Mouse (Mus musculus) T-helper 1 cell (primary cell): ENCODE data around the gene Zfp526.

Experiments
- in situ Hi-C: fragments of 300-600 bp; cut with MboI, MseI; formaldehyde crosslinking; loops from one replicate; pipeline ENCODE4 v1.15.1; 2025; ENCODE audit warnings: high pct_unique_total_duplicates

Gene Zfp526

DNA sequence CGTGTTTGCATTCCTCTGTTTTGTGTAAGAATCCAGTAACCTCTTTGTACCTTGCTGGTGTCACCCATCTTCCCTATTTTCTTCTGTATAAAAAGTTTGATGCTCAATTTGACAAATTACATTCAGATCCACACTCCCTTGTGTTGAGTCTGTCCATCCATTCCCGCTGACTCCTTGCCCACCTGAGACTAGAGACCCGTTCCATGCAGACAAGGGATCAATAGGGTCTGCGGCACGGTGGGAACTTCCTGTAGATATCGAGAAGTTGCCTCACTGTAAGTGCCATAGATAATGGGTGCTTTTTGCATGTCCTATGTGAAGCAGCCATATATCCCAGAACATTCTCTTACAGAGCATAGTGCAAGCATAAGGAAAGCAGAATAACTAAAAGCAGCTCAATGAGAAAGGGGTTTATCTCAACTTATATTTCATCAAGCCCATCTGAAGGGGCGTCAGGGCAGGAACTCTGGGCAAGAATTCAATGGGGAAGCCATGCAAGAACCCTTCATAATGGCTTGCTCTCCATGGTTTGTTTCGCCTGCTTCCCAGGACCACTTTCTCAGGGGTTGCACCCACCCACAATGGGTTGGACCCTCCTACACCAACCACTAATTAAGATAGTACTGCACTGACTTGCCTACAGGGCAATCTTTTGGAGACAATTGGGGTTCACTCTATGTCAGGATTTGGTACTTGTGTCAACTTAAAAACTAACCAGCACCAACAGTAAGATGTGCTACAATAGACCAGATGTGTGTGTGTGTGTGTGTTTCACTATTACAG lies 45.1 kb downstream of the Zfp526 start:
- in situ Hi-C loops, result no loop called here

DNA sequence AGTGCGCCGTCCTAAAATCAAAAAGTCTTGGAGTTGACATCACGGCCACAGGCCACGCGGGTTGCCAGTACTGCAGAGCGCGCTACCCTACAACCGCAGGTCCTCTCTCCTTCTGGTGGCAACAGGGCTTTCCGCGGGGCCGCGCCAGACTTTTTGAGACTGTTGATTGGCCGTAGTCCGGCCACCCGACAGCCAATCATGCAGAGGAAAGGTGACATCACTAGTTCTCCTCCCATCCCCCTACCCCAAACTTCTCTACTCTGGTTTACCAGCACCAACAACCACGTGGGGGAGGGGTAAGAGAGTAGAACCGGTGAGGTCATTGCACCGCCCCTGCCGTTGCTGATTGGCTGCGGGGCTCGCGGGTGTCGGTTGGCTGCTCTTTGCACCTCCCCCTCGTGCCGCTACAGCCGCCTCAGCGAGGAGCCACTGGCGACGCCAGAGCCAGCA lies 46.1 kb downstream of the Zfp526 start, which contains the start of gene Cic:
Cic (plus strand) TSS at position 404 of the 450 bp plus-strand sequence.
- in situ Hi-C loops, result no loop called here

DNA sequence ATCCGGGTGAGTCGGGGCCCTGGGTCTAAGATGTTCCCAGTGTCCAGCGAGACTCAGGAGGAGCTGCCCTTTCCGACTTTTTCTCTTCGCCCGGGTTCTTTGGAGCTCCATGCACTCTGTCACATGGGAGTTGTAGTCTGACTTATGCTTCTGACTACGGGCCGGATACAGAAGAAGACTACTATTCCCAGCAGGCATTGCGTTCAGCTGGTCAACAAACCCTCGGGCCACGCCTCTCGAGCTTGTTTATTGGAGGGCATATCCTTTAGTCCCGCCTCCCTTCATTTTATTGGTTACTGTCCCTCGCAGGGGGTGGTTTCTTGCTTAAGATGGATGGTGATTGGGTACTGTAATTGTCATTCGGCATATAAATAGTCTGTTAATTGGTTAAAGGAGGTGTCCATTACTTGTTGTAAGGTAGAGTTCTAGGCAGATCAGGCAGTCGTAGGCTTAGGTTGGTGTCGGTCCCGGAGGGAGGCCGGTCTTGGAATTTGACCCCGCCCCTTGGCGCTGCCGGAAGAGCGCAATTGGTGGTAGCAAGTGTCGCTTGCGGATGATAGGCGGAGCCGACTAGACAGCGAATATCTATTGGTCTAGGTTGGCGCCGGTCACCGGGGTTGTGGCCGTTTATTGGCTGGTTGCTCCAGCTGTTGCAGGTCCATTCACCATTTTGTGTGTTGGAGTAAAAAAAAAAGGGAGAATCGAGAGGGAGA lies 46.7 kb downstream of the Zfp526 start:
- in situ Hi-C loops, result no loop called here

DNA sequence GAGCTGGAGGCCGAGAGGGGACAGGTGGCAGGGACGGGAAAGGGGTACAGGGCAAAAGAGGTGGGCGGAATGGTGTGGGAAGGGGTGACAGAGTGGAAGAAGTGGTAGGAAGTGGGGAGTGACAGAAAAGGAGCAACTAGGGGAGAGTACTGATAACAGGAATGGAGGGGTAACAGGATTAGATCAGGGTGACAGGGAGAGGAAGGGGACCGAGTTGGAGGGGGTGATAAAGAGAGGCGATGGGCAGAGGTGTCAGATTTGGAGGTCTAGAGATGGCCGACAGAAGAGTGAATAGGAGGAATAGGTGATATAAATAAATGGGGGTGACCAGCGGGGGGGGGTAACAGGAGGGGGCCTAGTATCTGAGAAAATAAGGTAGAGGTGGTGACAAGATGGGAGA lies 47.4 kb downstream of the Zfp526 start:
- in situ Hi-C loops, result no loop called here

DNA sequence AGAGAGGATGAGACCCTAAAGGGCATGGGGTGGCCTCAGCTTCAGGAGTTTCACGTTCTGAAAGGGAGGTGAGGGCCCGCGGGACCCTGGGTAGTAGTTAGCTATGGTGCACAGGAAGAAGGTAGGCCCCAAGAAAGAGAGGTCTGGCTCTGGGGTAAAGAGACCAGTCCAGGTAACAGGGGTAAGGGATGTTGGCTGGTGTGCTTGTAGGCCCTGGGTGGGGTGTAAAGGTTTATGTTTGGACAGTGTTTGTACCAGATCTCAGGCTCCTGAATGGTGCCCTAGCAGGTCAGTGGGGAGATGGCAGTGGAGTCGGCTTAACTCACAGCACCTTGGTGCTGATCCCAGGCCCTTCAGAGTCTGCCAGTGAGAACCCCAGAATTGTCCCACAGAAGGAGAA lies 47.8 kb downstream of the Zfp526 start:
- in situ Hi-C loops, result no loop called here

DNA sequence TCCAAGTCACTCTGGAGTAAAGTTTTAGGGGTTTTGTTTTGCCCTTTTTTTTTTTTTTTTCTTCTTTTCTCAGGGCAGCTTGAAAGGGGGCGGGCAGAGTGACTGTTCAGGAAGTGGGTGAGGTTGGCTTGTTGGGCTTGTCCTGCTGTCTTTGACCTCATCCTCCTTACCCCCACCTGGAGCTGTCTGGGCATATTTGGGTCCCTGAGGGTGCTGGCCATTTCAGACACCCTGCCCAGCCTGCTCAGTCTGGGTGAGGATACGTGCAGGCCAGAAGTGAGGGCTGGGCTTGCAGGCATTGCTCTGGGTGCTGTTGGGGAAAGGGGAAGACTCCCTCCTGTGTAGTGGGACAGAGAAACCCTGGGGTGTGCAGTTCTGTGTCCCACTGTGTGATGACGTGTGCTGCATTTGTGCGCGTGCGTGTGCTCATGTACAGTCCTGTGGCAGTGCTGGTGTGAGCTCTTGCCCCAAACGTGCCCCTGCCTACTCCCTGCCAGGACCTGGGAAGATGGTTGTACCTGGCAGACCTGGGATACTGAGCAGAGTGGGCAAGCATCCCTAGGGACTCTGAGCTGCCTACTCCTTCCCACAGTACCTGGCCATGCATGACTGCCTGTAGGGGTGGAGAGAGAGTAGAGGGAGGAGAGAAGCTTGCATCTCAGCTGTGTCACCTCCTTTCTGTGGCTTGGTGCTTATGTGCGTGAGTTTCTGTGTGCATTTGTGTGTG lies 48.5 kb downstream of the Zfp526 start:
- in situ Hi-C loops, result loop anchor here (5.0 kb wide), 1 partner anchor 137 kb away; no protein-coding TSS in a partner anchor

DNA sequence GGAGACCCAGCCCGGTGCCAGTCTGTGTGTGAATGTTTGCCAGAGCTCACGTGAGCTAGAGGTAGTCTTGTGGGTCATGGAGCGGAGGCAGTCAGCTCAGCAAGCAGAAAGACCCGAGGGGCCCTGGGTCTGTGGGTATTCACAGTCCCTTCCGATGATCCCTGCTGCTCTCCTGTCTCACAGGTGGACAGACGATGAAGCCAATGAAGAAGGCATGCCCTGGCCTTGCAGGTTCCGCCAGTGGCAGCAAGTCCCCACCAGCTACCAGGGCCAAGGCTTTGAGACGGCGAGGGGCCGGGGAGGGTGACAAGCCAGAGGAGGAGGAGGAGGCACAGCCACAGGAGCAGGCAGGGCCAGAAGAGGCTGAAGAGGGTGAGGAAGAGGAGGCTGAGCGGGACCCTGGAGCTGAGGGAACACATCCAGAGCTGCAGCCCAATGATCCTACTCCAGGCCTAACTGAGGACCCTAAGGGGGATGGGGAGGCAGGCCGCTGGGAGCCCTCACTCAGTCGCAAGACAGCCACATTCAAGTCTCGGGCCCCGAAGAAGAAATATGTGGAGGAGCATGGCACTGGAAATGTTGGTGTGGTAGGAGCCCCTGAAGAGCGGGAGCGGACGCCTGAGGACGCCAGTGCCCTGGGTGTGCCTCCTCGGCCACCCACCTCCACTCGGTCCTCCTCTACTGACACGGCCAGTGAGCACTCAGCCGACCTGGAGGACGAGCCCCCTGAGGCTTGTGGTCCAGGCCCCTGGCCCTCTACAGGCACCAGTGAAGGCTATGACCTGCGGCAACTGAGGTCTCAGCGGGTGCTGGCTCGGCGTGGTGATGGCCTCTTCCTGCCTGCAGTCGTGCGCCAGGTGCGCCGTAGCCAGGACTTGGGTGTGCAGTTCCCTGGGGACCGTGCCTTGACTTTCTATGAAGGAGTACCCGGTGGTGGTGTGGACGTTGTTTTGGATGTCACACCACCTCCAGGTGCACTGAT lies 49.7 kb downstream of the Zfp526 start:
- in situ Hi-C loops, result loop anchor here (5.0 kb wide), 1 partner anchor 139 kb away; no protein-coding TSS in a partner anchor

DNA sequence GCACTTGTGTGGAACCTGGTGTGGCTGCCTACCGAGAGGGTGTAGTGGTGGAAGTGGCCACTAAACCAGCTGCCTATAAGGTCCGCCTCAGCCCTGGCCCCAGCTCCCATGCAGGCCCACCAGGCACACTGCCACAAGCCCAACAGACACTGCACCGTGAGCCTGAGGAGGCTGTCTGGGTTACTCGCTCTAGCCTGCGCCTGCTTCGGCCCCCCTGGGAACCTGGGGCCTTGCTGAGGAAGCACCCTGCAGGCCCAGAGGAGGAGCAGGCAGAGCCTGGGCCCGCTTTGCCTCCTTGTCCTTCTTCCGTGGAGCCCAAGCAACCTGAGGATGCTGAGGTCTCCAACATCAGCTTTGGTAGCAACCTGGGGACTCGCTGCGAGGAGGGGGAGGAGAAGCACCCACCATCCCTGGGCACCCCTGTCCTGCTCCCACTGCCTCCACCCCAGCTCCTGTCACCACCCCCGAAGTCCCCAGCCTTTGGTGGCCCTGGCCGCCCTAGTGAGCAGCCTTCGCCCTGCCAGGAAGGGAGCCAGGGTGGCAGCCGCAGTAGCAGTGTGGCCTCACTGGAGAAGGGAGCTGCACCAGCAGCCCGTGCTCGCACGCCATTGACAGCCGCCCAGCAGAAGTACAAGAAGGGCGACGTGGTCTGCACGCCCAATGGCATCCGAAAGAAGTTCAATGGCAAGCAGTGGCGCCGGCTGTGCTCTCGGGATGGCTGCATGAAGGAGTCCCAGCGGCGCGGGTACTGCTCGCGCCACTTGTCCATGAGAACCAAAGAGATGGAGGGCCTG lies 50.6 kb downstream of the Zfp526 start:
- in situ Hi-C loops, result loop anchor here (5.0 kb wide), 1 partner anchor 140 kb away; no protein-coding TSS in a partner anchor

DNA sequence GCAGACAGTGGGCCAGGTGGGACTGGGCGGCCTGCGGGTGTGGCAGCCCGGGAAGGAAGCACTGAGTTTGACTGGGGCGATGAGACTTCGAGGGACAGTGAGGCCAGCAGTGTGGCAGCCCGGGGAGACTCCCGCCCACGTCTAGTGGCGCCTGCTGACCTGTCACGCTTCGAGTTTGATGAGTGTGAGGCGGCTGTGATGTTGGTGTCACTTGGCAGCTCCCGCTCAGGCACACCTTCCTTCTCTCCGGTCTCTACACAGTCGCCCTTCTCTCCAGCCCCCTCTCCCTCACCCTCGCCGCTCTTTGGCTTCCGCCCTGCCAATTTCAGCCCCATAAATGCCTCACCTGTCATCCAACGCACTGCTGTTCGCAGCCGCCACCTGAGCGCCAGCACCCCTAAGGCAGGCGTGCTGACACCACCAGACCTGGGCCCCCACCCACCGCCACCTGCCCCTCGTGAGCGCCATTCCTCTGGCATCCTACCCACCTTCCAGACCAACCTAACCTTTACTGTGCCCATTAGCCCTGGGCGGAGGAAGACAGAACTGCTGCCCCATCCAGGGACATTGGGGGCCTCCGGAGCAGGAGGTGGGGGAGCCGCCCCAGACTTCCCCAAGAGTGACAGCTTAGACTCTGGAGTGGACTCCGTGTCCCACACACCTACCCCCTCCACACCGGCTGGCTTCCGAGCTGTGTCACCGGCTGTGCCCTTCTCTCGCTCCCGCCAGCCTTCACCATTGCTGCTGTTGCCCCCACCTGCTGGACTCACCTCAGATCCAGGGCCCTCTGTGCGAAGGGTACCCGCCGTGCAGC lies 51.4 kb downstream of the Zfp526 start:
- in situ Hi-C loops, result loop anchor here (5.0 kb wide), 1 partner anchor 140 kb away; no protein-coding TSS in a partner anchor

DNA sequence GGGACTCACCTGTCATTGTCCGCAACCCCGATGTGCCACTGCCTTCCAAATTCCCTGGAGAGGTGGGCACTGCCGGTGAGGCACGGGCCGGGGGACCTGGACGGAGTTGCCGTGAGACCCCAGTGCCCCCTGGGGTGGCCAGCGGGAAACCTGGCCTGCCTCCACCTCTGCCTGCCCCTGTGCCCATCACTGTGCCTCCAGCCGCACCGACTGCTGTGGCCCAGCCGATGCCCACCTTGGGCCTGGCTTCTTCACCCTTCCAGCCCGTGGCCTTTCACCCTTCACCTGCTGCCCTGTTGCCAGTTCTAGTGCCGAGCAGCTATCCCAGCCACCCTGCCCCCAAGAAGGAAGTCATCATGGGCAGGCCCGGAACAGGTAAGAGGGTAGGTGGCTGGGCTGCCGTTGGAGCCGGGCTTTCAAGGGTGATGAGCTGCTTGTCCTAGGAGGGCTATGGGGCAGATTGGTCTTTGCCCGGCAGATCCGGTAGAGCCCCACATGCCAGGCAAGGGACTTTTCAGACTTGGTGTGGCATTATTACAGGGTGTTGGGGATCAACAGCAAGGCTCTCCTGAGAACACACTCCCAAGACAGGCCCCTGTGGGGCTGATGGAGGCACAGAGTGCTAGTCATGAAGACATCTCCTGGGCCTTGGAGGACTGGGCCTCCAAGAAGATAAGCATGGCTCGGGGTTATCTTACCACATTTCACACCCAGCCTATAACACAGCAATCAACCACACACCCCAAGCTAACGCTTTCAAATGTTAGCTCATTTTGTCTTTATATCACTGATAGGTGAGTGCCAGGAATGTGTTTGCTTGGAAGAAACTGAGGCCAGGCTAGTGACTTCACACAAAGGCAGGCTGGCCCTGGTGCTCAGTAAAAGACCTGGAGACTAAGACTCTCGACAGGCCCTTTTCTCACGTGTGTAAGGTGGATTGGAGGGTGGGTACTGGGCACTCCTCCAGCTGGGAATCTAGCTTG lies 52.3 kb downstream of the Zfp526 start:
- in situ Hi-C loops, result loop anchor here (5.0 kb wide), 1 partner anchor 141 kb away; no protein-coding TSS in a partner anchor

DNA sequence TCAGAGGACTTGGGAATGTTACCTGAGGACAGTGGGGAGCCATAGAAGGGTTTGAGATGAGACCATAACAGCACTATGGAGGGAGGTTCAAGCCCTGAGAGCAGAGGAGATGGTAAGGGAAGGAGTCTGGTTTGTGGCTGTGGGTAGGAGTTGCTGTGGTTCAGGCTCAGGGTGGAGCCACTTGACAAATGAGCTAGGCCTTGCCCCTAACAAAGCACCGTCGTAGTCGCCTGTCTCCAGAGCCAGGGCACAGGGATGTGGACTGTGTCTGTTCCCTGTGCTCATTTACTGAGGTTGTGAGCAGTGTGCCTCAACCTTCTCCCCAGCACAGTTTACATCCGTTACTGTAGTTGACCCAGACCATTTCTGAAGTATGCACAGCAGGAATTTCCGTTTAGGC lies 53.3 kb downstream of the Zfp526 start:
- in situ Hi-C loops, result loop anchor here (5.0 kb wide), 1 partner anchor 142 kb away; no protein-coding TSS in a partner anchor

DNA sequence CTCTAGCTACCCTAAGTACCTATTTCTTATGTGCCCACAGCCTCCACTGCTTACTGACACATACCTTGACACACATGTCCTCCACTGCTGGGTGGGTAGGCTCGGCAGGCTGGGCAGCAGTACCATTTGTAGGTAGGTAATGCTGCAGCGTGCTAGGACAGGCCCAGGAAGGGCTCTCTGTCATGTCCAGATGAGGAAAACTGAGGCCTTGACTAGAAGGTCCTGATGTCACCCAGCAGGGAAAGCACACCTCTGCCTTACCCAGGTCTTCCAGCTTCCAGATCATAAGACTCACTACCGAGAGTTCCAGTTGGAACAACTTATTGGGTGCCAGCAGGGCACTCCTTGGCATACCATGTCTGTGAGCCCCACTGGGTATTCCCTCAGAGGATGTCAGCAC lies 53.8 kb downstream of the Zfp526 start:
- in situ Hi-C loops, result loop anchor here (5.0 kb wide), 1 partner anchor 143 kb away; no protein-coding TSS in a partner anchor

DNA sequence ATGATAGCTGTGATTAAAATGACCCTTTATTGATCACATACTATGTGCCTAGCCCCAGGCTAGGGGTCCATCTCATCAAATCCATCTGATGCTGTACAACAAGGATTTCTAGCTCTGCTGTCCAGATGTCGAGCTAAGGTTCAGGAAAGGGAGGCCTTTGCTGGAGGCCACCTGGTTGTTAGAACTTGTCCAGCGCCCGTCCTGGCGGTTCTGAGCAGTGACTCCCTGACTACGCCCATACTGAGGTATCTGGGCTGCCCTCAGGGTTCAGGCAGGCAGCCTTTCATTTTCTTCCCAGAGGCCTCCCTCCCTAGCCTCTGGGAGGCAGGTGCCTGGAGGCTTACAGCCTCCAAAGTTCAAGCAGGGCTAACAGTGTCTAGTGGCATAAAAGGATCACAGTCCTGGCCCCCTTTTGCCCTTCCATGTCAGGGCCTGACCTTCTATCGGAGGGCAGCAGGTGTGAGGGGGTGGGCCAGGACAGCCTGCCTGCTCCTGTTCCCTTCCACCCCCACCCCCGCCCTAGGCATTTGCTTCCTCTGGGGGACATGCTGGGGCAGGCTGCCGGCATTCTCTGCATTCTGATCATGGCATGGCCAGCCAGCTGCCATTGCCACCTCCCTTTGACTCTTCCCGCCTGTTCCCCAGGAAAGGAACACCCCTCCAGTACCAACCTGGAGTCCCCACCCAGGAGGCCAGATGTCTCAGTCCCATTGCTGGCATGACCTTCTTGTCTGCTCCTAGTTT lies 54.5 kb downstream of the Zfp526 start:
- in situ Hi-C loops, result no loop called here
